Mouse (Mus musculus): ENCODE data around the gene Svs1. TPM values are rescaled to one million over a fixed set of nuclear protein-coding genes. Genes with fewer than 3 reads are reported as not detected.
"Not testable (repeated sequence)": the region's sequence is repeated elsewhere in the genome, so short reads cannot be mapped to it uniquely, and the experiment has no call there.

The Svs1 gene
- not detected in 2 replicates for total RNA-seq (2015)
- not detected in 2 replicates for total RNA-seq (2017)

- no peak for ATAC-seq (replicated peaks; ENCODE audit: poor library complexity)
These were observed at the start of gene Svs1 for GRCm38 (mm10) chr6:48986444-48986990. Svs1 (plus strand) TSS chr6:48986861.

- ATAC-seq (replicated peaks; ENCODE audit: poor library complexity), result no peak
These were observed 37.1 kb upstream of the Svs1 start for GRCm38 (mm10) chr6:48949596-48949995.

GRCm38 (mm10) chr6:48950676-48951075 lies 36.0 kb upstream of the Svs1 start:
- ATAC-seq (replicated peaks; ENCODE audit: poor library complexity), result no peak

GRCm38 (mm10) chr6:48951630-48952029 lies 35.0 kb upstream of the Svs1 start:
- peak; percentile 81 for ATAC-seq (replicated peaks; ENCODE audit: poor library complexity)

GRCm38 (mm10) chr6:48953220-48953619 lies 33.4 kb upstream of the Svs1 start:
- ATAC-seq (replicated peaks; ENCODE audit: poor library complexity), result no peak

GRCm38 (mm10) chr6:48954211-48954610 lies 32.5 kb upstream of the Svs1 start:
- no peak for ATAC-seq (replicated peaks; ENCODE audit: poor library complexity)

GRCm38 (mm10) chr6:48954946-48955345 lies 31.7 kb upstream of the Svs1 start:
- peak; percentile 42; the same call in 1 of the 2 replicates for ATAC-seq (replicated peaks; ENCODE audit: poor library complexity)

GRCm38 (mm10) chr6:48956785-48957184 lies 29.9 kb upstream of the Svs1 start:
- peak; percentile 60 for ATAC-seq (replicated peaks; ENCODE audit: poor library complexity)

- ATAC-seq (replicated peaks; ENCODE audit: poor library complexity), result 0 out of 2 replicates have a peak, but pooled peaks have one; percentile 26
These were observed 28.6 kb upstream of the Svs1 start for GRCm38 (mm10) chr6:48958053-48958452.

- not testable (repeated sequence) for ATAC-seq (replicated peaks; ENCODE audit: poor library complexity)
These were observed 27.5 kb upstream of the Svs1 start for GRCm38 (mm10) chr6:48959151-48959550.

GRCm38 (mm10) chr6:48966696-48967095 lies 20.0 kb upstream of the Svs1 start:
- ATAC-seq (replicated peaks; ENCODE audit: poor library complexity), result not testable (repeated sequence)

GRCm38 (mm10) chr6:48967868-48968267 lies 18.8 kb upstream of the Svs1 start:
- peak; percentile 93 for ATAC-seq (replicated peaks; ENCODE audit: poor library complexity)

GRCm38 (mm10) chr6:48974663-48975062 lies 12.0 kb upstream of the Svs1 start, which contains the start of gene Doxl2:
Doxl2 (plus strand) TSS chr6:48974963.
- no peak for ATAC-seq (replicated peaks; ENCODE audit: poor library complexity)

GRCm38 (mm10) chr6:48979616-48980015 lies 7.0 kb upstream of the Svs1 start:
- no peak for ATAC-seq (replicated peaks; ENCODE audit: poor library complexity)

- ATAC-seq (replicated peaks; ENCODE audit: poor library complexity), result no peak
These were observed 4.4 kb upstream of the Svs1 start for GRCm38 (mm10) chr6:48982305-48982704.

- ATAC-seq (replicated peaks; ENCODE audit: poor library complexity), result no peak
These were observed 3.3 kb downstream of the Svs1 start for GRCm38 (mm10) chr6:48989971-48990370.

- ATAC-seq (replicated peaks; ENCODE audit: poor library complexity), result no peak
These were observed 5.3 kb downstream of the Svs1 start for GRCm38 (mm10) chr6:48991991-48992390.

GRCm38 (mm10) chr6:48998186-48998585 lies 11.5 kb downstream of the Svs1 start:
- no peak for ATAC-seq (replicated peaks; ENCODE audit: poor library complexity)

- ATAC-seq (replicated peaks; ENCODE audit: poor library complexity), result no peak
These were observed 12.1 kb downstream of the Svs1 start for GRCm38 (mm10) chr6:48998796-48999195.

- ATAC-seq (replicated peaks; ENCODE audit: poor library complexity), result no peak
These were observed 16.7 kb downstream of the Svs1 start for GRCm38 (mm10) chr6:49003381-49003780.

GRCm38 (mm10) chr6:49007981-49008380 lies 21.3 kb downstream of the Svs1 start:
- ATAC-seq (replicated peaks; ENCODE audit: poor library complexity), result peak; percentile 97

- ATAC-seq (replicated peaks; ENCODE audit: poor library complexity), result no peak
These were observed 21.9 kb downstream of the Svs1 start for GRCm38 (mm10) chr6:49008420-49009160.
